Mouse (Mus musculus) embryonic facial prominence, embryonic 11.5 days (tissue): ENCODE data around the gene Cacna1e. TPM values are rescaled to one million over a fixed set of nuclear protein-coding genes. Genes with fewer than 3 reads are reported as not detected.

Experiments
- ATAC-seq: fragments of 200-750 bp; cut with Nextera tagmentation; replicated peaks from 2 replicates; pipeline ENCODE4 v1.8.0; 2017; ENCODE audit warnings: low read depth; ENCODE audit not compliant: insufficient number of reproducible peaks, low FRiP score, low TSS enrichment
- DNase-seq: peaks from one replicate; pipeline ENCODE4 v3.0.0-alpha.2; 2015; ENCODE audit warnings: low spot score
- H3K27ac ChIP-seq: fragments of 300-500 bp; sonication (generic); replicated peaks from 2 replicates; pipeline ENCODE4 v1.5.1; 2014; ENCODE audit warnings: mild to moderate bottlenecking, low read depth, low read length, control low read depth
- H3K27me3 ChIP-seq: fragments of 300-500 bp; sonication (generic); 2 replicates; pipeline ENCODE4 v1.6.1; 2014; ENCODE audit warnings: mild to moderate bottlenecking, low read length, moderate library complexity, mixed read lengths; ENCODE audit not compliant: control insufficient read depth, insufficient read depth
- H3K36me3 ChIP-seq: fragments of 300-500 bp; sonication (generic); replicated peaks from 2 replicates; pipeline ENCODE4 v1.6.1; 2014; ENCODE audit warnings: low read depth, mild to moderate bottlenecking, low read length, moderate library complexity, mixed read lengths; ENCODE audit not compliant: control insufficient read depth, insufficient read depth
- H3K4me1 ChIP-seq: fragments of 300-500 bp; sonication (generic); 2 replicates; pipeline ENCODE4 v1.6.1; 2014; ENCODE audit warnings: low read length, mixed read lengths; ENCODE audit not compliant: control insufficient read depth, insufficient read depth
- H3K4me2 ChIP-seq: fragments of 300-500 bp; sonication (generic); 2 replicates; pipeline ENCODE4 v1.6.1; 2014; ENCODE audit warnings: low read depth, mild to moderate bottlenecking, control low read depth, low read length, moderate library complexity
- H3K4me3 ChIP-seq: fragments of 300-500 bp; sonication (generic); 2 replicates; pipeline ENCODE4 v1.5.1; 2014; ENCODE audit warnings: low read depth, low read length, control low read depth
- H3K9ac ChIP-seq: fragments of 300-500 bp; sonication (generic); replicated peaks from 2 replicates; pipeline ENCODE4 v1.6.1; 2014; ENCODE audit warnings: mild to moderate bottlenecking, control low read depth, low read length
- H3K9me3 ChIP-seq: fragments of 300-500 bp; sonication (generic); replicated peaks from 2 replicates; pipeline ENCODE4 v1.6.1; 2016; ENCODE audit warnings: mild to moderate bottlenecking, low read length, inconsistent platforms, mixed read lengths; ENCODE audit not compliant: control insufficient read depth
- WGBS: fragments of 180-500 bp; shearing (Covaris S2); extraction: QIAGEN DNeasy Blood & Tissue Kit; methylation state at CpG from one replicate; pipeline ENCODE4 v1.1.7; 2014; 5-methylcytosine and 5-hydroxymethylcytosine counted together
- polyA plus RNA-seq: library from polyadenylated mRNA; unstranded; fragments of >200 nt; fragmentation: Nextera tagmentation; extraction: Ambion mirVana; gene quantifications from 2 replicates; pipeline ENCODE4 v1.2.1, GENCODE M21; 2014

The Cacna1e gene
- polyA plus RNA-seq, 1 experiment from 2014 or later = 0.74 TPM

- no peak overlapping the region for H3K4me2 ChIP-seq
- no peak for DNase-seq
- no peak overlapping the region for H3K27ac ChIP-seq
- H3K27me3 ChIP-seq = no peaks in the 10 kb centered on the region
- 43% methylated on average over 14 of the region's 14 CpGs for WGBS
- H3K9ac ChIP-seq = no peak overlapping the region
- no peaks in the 10 kb centered on the region for H3K9me3 ChIP-seq
- no peak overlapping the region for H3K4me3 ChIP-seq
- no peak for ATAC-seq
- H3K4me1 ChIP-seq = no peaks in the 10 kb centered on the region
- no peaks in the 10 kb centered on the region for H3K36me3 ChIP-seq
Measured at GRCm38 (mm10) chr1:154688876-154689665, 195.2 kb downstream of the Cacna1e start.

GRCm38 (mm10) chr1:154686861-154687260, 197.4 kb downstream of the Cacna1e start:
- Histone ChIP-seq H3K4me2 (no peak overlapping the region), H3K9ac (no peak overlapping the region), H3K36me3 (no peaks in the 10 kb centered on the region), H3K4me3 (no peak overlapping the region), H3K27ac (no peak overlapping the region), H3K27me3 (no peaks in the 10 kb centered on the region), H3K9me3 (no peaks in the 10 kb centered on the region), H3K4me1 (no peaks in the 10 kb centered on the region)
- WGBS = 76% methylated on average over 6 of the region's 6 CpGs
- ATAC-seq = no peak
- DNase-seq = no peak

- H3K27ac ChIP-seq = no peak overlapping the region
- DNase-seq (no peak), ATAC-seq (no peak)
- no peak overlapping the region for H3K4me2 ChIP-seq
- H3K9me3 ChIP-seq = no peaks in the 10 kb centered on the region
- H3K9ac ChIP-seq = no peak overlapping the region
- no peaks in the 10 kb centered on the region for H3K4me1 ChIP-seq
- H3K27me3 ChIP-seq = no peaks in the 10 kb centered on the region
- H3K36me3 ChIP-seq = no peaks in the 10 kb centered on the region
- H3K4me3 ChIP-seq = no peak overlapping the region
- 78% methylated on average over 1 of the region's 1 CpGs for WGBS
Measured at GRCm38 (mm10) chr1:154683477-154684106, 200.7 kb downstream of the Cacna1e start.

GRCm38 (mm10) chr1:154678989-154679388, 205.3 kb downstream of the Cacna1e start:
- no peak for DNase-seq
- WGBS = 22% methylated on average over 1 of the region's 1 CpGs
- H3K4me1 ChIP-seq = no peaks in the 10 kb centered on the region
- no peaks in the 10 kb centered on the region for H3K9me3 ChIP-seq
- no peaks in the 10 kb centered on the region for H3K27me3 ChIP-seq
- H3K4me3 ChIP-seq = no peak overlapping the region
- H3K27ac ChIP-seq = no peak overlapping the region
- no peak overlapping the region for H3K9ac ChIP-seq
- ATAC-seq = no peak
- H3K4me2 ChIP-seq = no peak overlapping the region
- H3K36me3 ChIP-seq = no peaks in the 10 kb centered on the region

- DNase-seq (no peak), ATAC-seq (no peak)
- H3K4me3 ChIP-seq = no peak overlapping the region
- H3K36me3 ChIP-seq = no peaks in the 10 kb centered on the region
- no peaks in the 10 kb centered on the region for H3K9me3 ChIP-seq
- no peaks in the 10 kb centered on the region for H3K27me3 ChIP-seq
- H3K4me2 ChIP-seq = no peak overlapping the region
- H3K4me1 ChIP-seq = no peaks in the 10 kb centered on the region
- H3K9ac ChIP-seq = no peak overlapping the region
- H3K27ac ChIP-seq = no peak overlapping the region
- 63% methylated on average over 3 of the region's 3 CpGs for WGBS
Measured at GRCm38 (mm10) chr1:154678151-154678550, 206.2 kb downstream of the Cacna1e start.

- ATAC-seq (no peak), DNase-seq (no peak)
- 69% methylated on average over 2 of the region's 2 CpGs for WGBS
- Histone ChIP-seq H3K27ac (no peak overlapping the region), H3K9ac (no peak overlapping the region), H3K27me3 (no peaks in the 10 kb centered on the region), H3K4me1 (no peaks in the 10 kb centered on the region), H3K36me3 (no peaks in the 10 kb centered on the region), H3K4me3 (no peak overlapping the region), H3K9me3 (no peaks in the 10 kb centered on the region), H3K4me2 (no peak overlapping the region)
Measured at GRCm38 (mm10) chr1:154677677-154678076, 206.6 kb downstream of the Cacna1e start.

GRCm38 (mm10) chr1:154663721-154664120, 220.6 kb downstream of the Cacna1e start:
- no peak for ATAC-seq
- Histone ChIP-seq H3K4me2 (no peak overlapping the region), H3K9me3 (no peaks in the 10 kb centered on the region), H3K9ac (no peak overlapping the region), H3K27me3 (no peaks in the 10 kb centered on the region), H3K36me3 (no peaks in the 10 kb centered on the region), H3K4me1 (no peaks in the 10 kb centered on the region), H3K27ac (no peak overlapping the region), H3K4me3 (no peak overlapping the region)
- DNase-seq = no peak

- WGBS = 74% methylated on average over 5 of the region's 5 CpGs
- no peak overlapping the region for H3K27ac ChIP-seq
- no peak overlapping the region for H3K9ac ChIP-seq
- H3K4me3 ChIP-seq = no peak overlapping the region
- no peak overlapping the region for H3K4me2 ChIP-seq
- no peaks in the 10 kb centered on the region for H3K9me3 ChIP-seq
- H3K36me3 ChIP-seq = no peaks in the 10 kb centered on the region
- DNase-seq = no peak
- H3K4me1 ChIP-seq = no peaks in the 10 kb centered on the region
- ATAC-seq = no peak
- H3K27me3 ChIP-seq = no peaks in the 10 kb centered on the region
Measured at GRCm38 (mm10) chr1:154661977-154662376, 222.3 kb downstream of the Cacna1e start.
